Mouse (Mus musculus) cerebellum, adult 2 months (tissue): Measurements from ENCODE around the gene Metap2.

ENCODE experiments used
- CTCF ChIP-seq: fragments of 200-500 bp; IDR thresholded peaks from 2 replicates; pipeline ENCODE4 v1.5.1; 2011; ENCODE audit warnings: low read depth, mild to moderate bottlenecking, control low read depth, low read length, moderate library complexity, borderline replicate concordance; ENCODE audit not compliant: insufficient read depth
- POLR2A ChIP-seq: fragments of 200-500 bp; IDR thresholded peaks from 2 replicates; pipeline ENCODE4 v1.6.1; 2011; ENCODE audit warnings: low read length, control low read depth, borderline replicate concordance; ENCODE audit not compliant: insufficient read depth

DNA sequence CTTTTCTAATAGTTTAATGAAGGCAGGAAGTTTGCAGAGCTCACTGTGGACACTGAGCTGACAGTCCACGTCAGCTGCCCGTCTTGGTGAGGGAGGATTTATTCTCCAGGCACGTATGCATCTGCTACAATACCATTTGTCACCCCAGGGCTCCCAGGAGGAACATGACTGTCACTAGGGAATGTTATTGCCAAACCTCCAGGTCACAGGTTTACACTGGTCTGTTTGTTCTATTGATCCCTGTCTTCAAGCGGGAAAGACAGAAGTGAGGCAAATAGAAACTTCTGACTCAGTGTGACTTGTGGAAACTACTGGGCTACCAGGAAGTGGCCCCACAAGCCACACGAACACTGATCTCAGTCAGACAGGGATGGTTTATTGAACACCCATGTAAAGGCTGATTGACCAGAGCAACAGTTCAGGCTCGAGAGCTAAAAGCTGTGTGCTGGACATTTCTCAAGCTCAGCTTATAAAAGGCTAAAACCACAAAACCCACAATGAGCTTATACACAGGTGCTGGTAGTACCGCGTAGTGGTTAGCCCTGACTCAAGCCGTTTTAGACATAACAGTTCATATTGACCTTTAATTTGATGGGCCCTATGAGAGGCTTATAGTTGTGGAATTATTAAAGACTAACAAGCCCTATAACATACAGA is 49.1 kb upstream of the Metap2 start:
- TF ChIP-seq POLR2A: no peak
- no peak for TF ChIP-seq CTCF
